Mouse (Mus musculus): ENCODE data around the gene Rbbp8nl. TPM values are rescaled to one million over a fixed set of nuclear protein-coding genes. Genes with fewer than 3 reads are reported as not detected.
A peak's percentile ranks its signal among the peaks of the same experiment; 100 is the strongest.

Rbbp8nl gene
- polyA plus RNA-seq, 1 experiment from 2014 or later: not detected

GRCm38 (mm10) chr2:180257001-180257521 is 32.6 kb downstream of the Rbbp8nl start, which contains the start of gene Rps21:
TSS of gene Rps21 (plus strand) at chr2:180257377.
- H3K9me3 ChIP-seq (replicated peaks; ENCODE audit: control insufficient read depth, low read length): no peaks in the 10 kb centered on the region
- H3K36me3 ChIP-seq (ENCODE audit: control insufficient read depth, insufficient read depth): peaks cover 6% of the 10 kb centered on the region; the same call in 1 of the 2 replicates
- no peaks in the 10 kb centered on the region for H3K27me3 ChIP-seq (ENCODE audit: control insufficient read depth, insufficient read depth, low read depth, low read length)
- H3K4me1 ChIP-seq (ENCODE audit: control insufficient read depth, low read depth, low read length): peaks cover 18% of the 10 kb centered on the region
- ATAC-seq (ENCODE audit: low read depth): peak; percentile 96
- WGBS (ENCODE audit: insufficient replicate concordance): 0% methylated on average over 38 of the region's 38 CpGs
- H3K4me2 ChIP-seq (ENCODE audit: low read depth, low read length): peak within 1 kb of the TSS; percentile 97
- H3K9ac ChIP-seq (ENCODE audit: low read depth, low read length): peak within 1 kb of the TSS; percentile 75
- H3K27ac ChIP-seq (ENCODE audit: low read length): peak within 1 kb of the TSS; percentile 57
- H3K4me3 ChIP-seq (ENCODE audit: low read depth, low read length): peak within 1 kb of the TSS; percentile 77

GRCm38 (mm10) chr2:180256296-180257000 is 33.2 kb downstream of the Rbbp8nl start:
- peak overlapping the region; percentile 77 for H3K4me3 ChIP-seq (ENCODE audit: low read depth, low read length)
- H3K9ac ChIP-seq (ENCODE audit: low read depth, low read length): peak overlapping the region; percentile 60
- H3K4me1 ChIP-seq (ENCODE audit: control insufficient read depth, low read depth, low read length): peaks cover 18% of the 10 kb centered on the region
- peak; percentile 14 for ATAC-seq (ENCODE audit: low read depth)
- H3K36me3 ChIP-seq (ENCODE audit: control insufficient read depth, insufficient read depth): peaks cover 6% of the 10 kb centered on the region; the same call in 1 of the 2 replicates
- H3K9me3 ChIP-seq (replicated peaks; ENCODE audit: control insufficient read depth, low read length): no peaks in the 10 kb centered on the region
- H3K27me3 ChIP-seq (ENCODE audit: control insufficient read depth, insufficient read depth, low read depth, low read length): no peaks in the 10 kb centered on the region
- H3K27ac ChIP-seq (ENCODE audit: low read length): peak overlapping the region; percentile 57
- WGBS (ENCODE audit: insufficient replicate concordance): 17% methylated on average over 26 of the region's 26 CpGs
- peak overlapping the region; percentile 97 for H3K4me2 ChIP-seq (ENCODE audit: low read depth, low read length)

GRCm38 (mm10) chr2:180255701-180256100 is 34.0 kb downstream of the Rbbp8nl start:
- no peaks in the 10 kb centered on the region for H3K9me3 ChIP-seq (replicated peaks; ENCODE audit: control insufficient read depth, low read length)
- H3K27me3 ChIP-seq (ENCODE audit: control insufficient read depth, insufficient read depth, low read depth, low read length): no peaks in the 10 kb centered on the region
- peak overlapping the region; percentile 57 for H3K27ac ChIP-seq (ENCODE audit: low read length)
- no peak overlapping the region for H3K4me3 ChIP-seq (ENCODE audit: low read depth, low read length)
- H3K36me3 ChIP-seq (ENCODE audit: control insufficient read depth, insufficient read depth): peaks cover 1% of the 10 kb centered on the region; the same call in 1 of the 2 replicates
- 55% methylated on average over 9 of the region's 9 CpGs for WGBS (ENCODE audit: insufficient replicate concordance)
- peak overlapping the region; percentile 97; the same call in 1 of the 2 replicates for H3K4me2 ChIP-seq (ENCODE audit: low read depth, low read length)
- ATAC-seq (ENCODE audit: low read depth): no peak
- H3K4me1 ChIP-seq (ENCODE audit: control insufficient read depth, low read depth, low read length): peaks cover 21% of the 10 kb centered on the region
- H3K9ac ChIP-seq (ENCODE audit: low read depth, low read length): no peak overlapping the region

- Histone ChIP-seq H3K4me2 (ENCODE audit: low read depth, low read length) (no peak overlapping the region), H3K9ac (ENCODE audit: low read depth, low read length) (no peak overlapping the region), H3K27ac (ENCODE audit: low read length) (no peak overlapping the region), H3K9me3 (replicated peaks; ENCODE audit: control insufficient read depth, low read length) (no peaks in the 10 kb centered on the region), H3K27me3 (ENCODE audit: control insufficient read depth, insufficient read depth, low read depth, low read length) (no peaks in the 10 kb centered on the region), H3K4me3 (ENCODE audit: low read depth, low read length) (no peak overlapping the region), H3K4me1 (ENCODE audit: control insufficient read depth, low read depth, low read length) (peaks cover 21% of the 10 kb centered on the region), H3K36me3 (ENCODE audit: control insufficient read depth, insufficient read depth) (no peaks in the 10 kb centered on the region)
- WGBS (ENCODE audit: insufficient replicate concordance): 79% methylated on average over 5 of the region's 5 CpGs
- ATAC-seq (ENCODE audit: low read depth): no peak
These were observed 35.1 kb downstream of the Rbbp8nl start for GRCm38 (mm10) chr2:180254436-180255209.

GRCm38 (mm10) chr2:180251838-180252237 is 37.8 kb downstream of the Rbbp8nl start:
- H3K36me3 ChIP-seq (ENCODE audit: control insufficient read depth, insufficient read depth): no peaks in the 10 kb centered on the region
- H3K27me3 ChIP-seq (ENCODE audit: control insufficient read depth, insufficient read depth, low read depth, low read length): no peaks in the 10 kb centered on the region
- no peak overlapping the region for H3K27ac ChIP-seq (ENCODE audit: low read length)
- no peak overlapping the region for H3K4me2 ChIP-seq (ENCODE audit: low read depth, low read length)
- ATAC-seq (ENCODE audit: low read depth): no peak
- no peaks in the 10 kb centered on the region for H3K9me3 ChIP-seq (replicated peaks; ENCODE audit: control insufficient read depth, low read length)
- no peak overlapping the region for H3K9ac ChIP-seq (ENCODE audit: low read depth, low read length)
- peaks cover 13% of the 10 kb centered on the region for H3K4me1 ChIP-seq (ENCODE audit: control insufficient read depth, low read depth, low read length)
- no peak overlapping the region for H3K4me3 ChIP-seq (ENCODE audit: low read depth, low read length)
- 66% methylated on average over 3 of the region's 3 CpGs for WGBS (ENCODE audit: insufficient replicate concordance)

- H3K27me3 ChIP-seq (ENCODE audit: control insufficient read depth, insufficient read depth, low read depth, low read length): no peaks in the 10 kb centered on the region
- H3K27ac ChIP-seq (ENCODE audit: low read length): no peak overlapping the region
- ATAC-seq (ENCODE audit: low read depth): peak; percentile 70
- 23% methylated on average over 11 of the region's 11 CpGs for WGBS (ENCODE audit: insufficient replicate concordance)
- H3K36me3 ChIP-seq (ENCODE audit: control insufficient read depth, insufficient read depth): no peaks in the 10 kb centered on the region
- no peaks in the 10 kb centered on the region for H3K9me3 ChIP-seq (replicated peaks; ENCODE audit: control insufficient read depth, low read length)
- H3K9ac ChIP-seq (ENCODE audit: low read depth, low read length): peak overlapping the region; percentile 28; the same call in 1 of the 2 replicates
- H3K4me1 ChIP-seq (ENCODE audit: control insufficient read depth, low read depth, low read length): peaks cover 6% of the 10 kb centered on the region
- no peak overlapping the region for H3K4me2 ChIP-seq (ENCODE audit: low read depth, low read length)
- H3K4me3 ChIP-seq (ENCODE audit: low read depth, low read length): no peak overlapping the region
These were observed 38.6 kb downstream of the Rbbp8nl start for GRCm38 (mm10) chr2:180250930-180251611.

- WGBS (ENCODE audit: insufficient replicate concordance): 62% methylated on average over 9 of the region's 9 CpGs
- H3K4me3 ChIP-seq (ENCODE audit: low read depth, low read length): no peak overlapping the region
- no peak overlapping the region for H3K4me2 ChIP-seq (ENCODE audit: low read depth, low read length)
- H3K9ac ChIP-seq (ENCODE audit: low read depth, low read length): no peak overlapping the region
- no peaks in the 10 kb centered on the region for H3K9me3 ChIP-seq (replicated peaks; ENCODE audit: control insufficient read depth, low read length)
- H3K36me3 ChIP-seq (ENCODE audit: control insufficient read depth, insufficient read depth): no peaks in the 10 kb centered on the region
- H3K27me3 ChIP-seq (ENCODE audit: control insufficient read depth, insufficient read depth, low read depth, low read length): no peaks in the 10 kb centered on the region
- ATAC-seq (ENCODE audit: low read depth): peak; percentile 58
- no peak overlapping the region for H3K27ac ChIP-seq (ENCODE audit: low read length)
- peaks cover 2% of the 10 kb centered on the region for H3K4me1 ChIP-seq (ENCODE audit: control insufficient read depth, low read depth, low read length)
These were observed 40.6 kb downstream of the Rbbp8nl start for GRCm38 (mm10) chr2:180248947-180249660.

- H3K4me3 ChIP-seq (ENCODE audit: low read depth, low read length): no peak overlapping the region
- H3K9ac ChIP-seq (ENCODE audit: low read depth, low read length): no peak overlapping the region
- no peaks in the 10 kb centered on the region for H3K36me3 ChIP-seq (ENCODE audit: control insufficient read depth, insufficient read depth)
- WGBS (ENCODE audit: insufficient replicate concordance): 69% methylated on average over 5 of the region's 5 CpGs
- H3K27ac ChIP-seq (ENCODE audit: low read length): no peak overlapping the region
- no peaks in the 10 kb centered on the region for H3K27me3 ChIP-seq (ENCODE audit: control insufficient read depth, insufficient read depth, low read depth, low read length)
- no peaks in the 10 kb centered on the region for H3K9me3 ChIP-seq (replicated peaks; ENCODE audit: control insufficient read depth, low read length)
- ATAC-seq (ENCODE audit: low read depth): no peak
- H3K4me1 ChIP-seq (ENCODE audit: control insufficient read depth, low read depth, low read length): peaks cover 2% of the 10 kb centered on the region
- H3K4me2 ChIP-seq (ENCODE audit: low read depth, low read length): no peak overlapping the region
These were observed 41.8 kb downstream of the Rbbp8nl start for GRCm38 (mm10) chr2:180247916-180248315.

All from liver, embryonic 16.5 days (tissue).